Mouse (Mus musculus) gastrocnemius, adult 2 months (tissue): ENCODE measurements around the gene Ube4a. TPM values are rescaled to one million over a fixed set of nuclear protein-coding genes. Genes with fewer than 3 reads are reported as not detected.

Experiments used
- DNase-seq: peaks from one replicate; pipeline ENCODE4 v3.0.0; 2022
- H3K27ac ChIP-seq: fragments of 200-600 bp; 2 replicates; pipeline ENCODE4 v1.8.1; 2022; ENCODE audit warnings: mild to moderate bottlenecking
- H3K4me3 ChIP-seq: fragments of 200-600 bp; 2 replicates; pipeline ENCODE4 v1.8.1; 2022; ENCODE audit warnings: mild to moderate bottlenecking, moderate library complexity
- CTCF ChIP-seq: fragments of 200-600 bp; IDR thresholded peaks from 2 replicates; pipeline ENCODE4 v1.8.1; 2022; ENCODE audit warnings: antibody characterized with exemption, mild to moderate bottlenecking, moderate library complexity
- intact Hi-C: fragments of 180-260 bp; cut with DNase I; formaldehyde crosslinking; loops from one replicate; pipeline ENCODE4 v1.15.1; 2025
- total RNA-seq, 2 experiments: library from RNA; stranded (reverse); gene quantifications; 2 replicates each; pipeline ENCODE4 v1.2.3; 2021

Gene Ube4a
- total RNA-seq, 2 experiments from 2014 or later, result 40.7 to 48.2 TPM

- no peak for TF ChIP-seq CTCF
- peak overlapping the region; percentile 77 for H3K4me3 ChIP-seq
- peak overlapping the region; percentile 94 for H3K27ac ChIP-seq
- peak; percentile 77 for DNase-seq
- intact Hi-C loops, result loop anchor here (2.0 to 5.0 kb wide), 2 partner anchors 35 to 41 kb away; no protein-coding TSS in a partner anchor
Measured at GRCm38 (mm10) chr9:44881941-44882435, 83.4 kb downstream of the Ube4a start.

GRCm38 (mm10) chr9:44881221-44881871 lies 84.1 kb downstream of the Ube4a start, which contains the start of gene Kmt2a:
TSS of gene Kmt2a (minus strand) at chr9:44881296.
- TF ChIP-seq CTCF, result no peak
- peak within 1 kb of the TSS; percentile 77 for H3K4me3 ChIP-seq
- H3K27ac ChIP-seq, result peak within 1 kb of the TSS; percentile 94
- peak; percentile 99 for DNase-seq
- intact Hi-C loops, result loop anchor here (2.0 to 5.0 kb wide), 2 partner anchors 36 to 41 kb away; no protein-coding TSS in a partner anchor

DNA sequence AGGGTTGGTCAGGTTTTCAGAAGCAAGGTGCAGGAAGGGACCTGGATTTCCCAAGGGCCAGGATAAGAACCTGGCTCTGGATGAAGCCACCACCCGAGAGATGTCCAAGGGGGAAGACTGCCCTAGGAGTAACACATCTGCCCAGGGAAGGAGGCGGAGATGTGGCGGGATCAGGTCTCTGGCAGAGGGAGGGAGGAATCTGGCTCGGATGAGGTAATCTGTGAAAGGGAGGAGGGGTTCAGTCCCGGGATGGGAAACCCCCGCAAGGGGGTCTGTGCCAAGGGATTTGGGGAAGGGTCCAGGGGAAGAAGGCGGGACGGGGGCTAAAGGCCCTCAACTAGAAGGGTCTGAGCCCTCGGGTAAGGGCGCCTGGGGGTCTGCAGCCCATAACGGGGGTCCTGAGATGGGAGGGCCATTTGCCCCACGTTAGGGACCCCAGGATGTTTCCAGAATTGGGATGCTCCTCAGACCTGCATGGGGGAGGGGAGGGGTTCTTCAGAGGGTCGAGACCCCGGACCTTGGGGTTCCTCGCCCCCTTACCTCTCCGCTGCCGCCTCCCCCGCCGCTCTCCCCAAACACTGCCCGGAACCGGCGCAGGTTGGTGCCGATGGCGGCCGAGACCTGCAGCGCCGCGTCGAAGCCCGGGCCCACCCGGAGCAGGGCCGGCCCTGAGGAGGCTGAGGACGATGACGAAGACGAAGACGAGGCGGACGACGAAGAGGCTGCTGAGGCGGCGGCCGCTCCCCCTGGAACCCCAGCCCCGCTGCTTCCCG lies 84.9 kb downstream of the Ube4a start:
- DNase-seq, result peak; percentile 49
- intact Hi-C loops, result loop anchor here (2.0 to 5.0 kb wide), 2 partner anchors 37 to 40 kb away; no protein-coding TSS in a partner anchor
- H3K4me3 ChIP-seq, result peak overlapping the region; percentile 77
- H3K27ac ChIP-seq, result peak overlapping the region; percentile 94
- no peak for TF ChIP-seq CTCF

GRCm38 (mm10) chr9:44879694-44880271 lies 85.6 kb downstream of the Ube4a start:
- peak; percentile 31 for DNase-seq
- TF ChIP-seq CTCF, result no peak
- Histone ChIP-seq H3K27ac (peak overlapping the region; percentile 94), H3K4me3 (peak overlapping the region; percentile 77)
- intact Hi-C loops, result loop anchor here (2.0 to 5.0 kb wide), 2 partner anchors 38 to 39 kb away; no protein-coding TSS in a partner anchor

- Histone ChIP-seq H3K4me3 (peak overlapping the region; percentile 77), H3K27ac (peak overlapping the region; percentile 94; the same call in 1 of the 2 replicates)
- no peak for DNase-seq
- intact Hi-C loops, result no loop called here
- TF ChIP-seq CTCF, result no peak
Measured at GRCm38 (mm10) chr9:44878776-44879500, 86.5 kb downstream of the Ube4a start.

DNA sequence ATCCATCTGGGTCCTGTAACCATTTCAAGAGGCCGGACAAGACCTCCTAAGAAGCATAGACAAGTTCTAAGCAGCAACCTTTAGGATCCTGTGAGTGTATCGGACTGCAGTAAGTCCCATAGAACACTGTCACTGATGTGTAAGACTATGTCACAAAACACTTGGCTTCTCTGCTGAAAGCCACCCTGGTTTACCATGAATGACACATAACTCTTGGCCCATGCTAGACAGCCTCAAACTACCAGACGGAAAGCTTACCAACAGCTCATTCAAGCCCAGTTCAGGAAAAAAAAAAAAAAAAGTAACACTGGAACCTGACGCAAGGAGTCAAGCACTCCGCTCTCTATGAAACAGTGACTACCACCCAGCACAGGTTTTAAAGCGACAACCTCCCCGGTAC lies 87.7 kb downstream of the Ube4a start:
- no peak overlapping the region for H3K27ac ChIP-seq
- DNase-seq, result no peak
- intact Hi-C loops, result no loop called here
- no peak overlapping the region for H3K4me3 ChIP-seq
- no peak for TF ChIP-seq CTCF

DNA sequence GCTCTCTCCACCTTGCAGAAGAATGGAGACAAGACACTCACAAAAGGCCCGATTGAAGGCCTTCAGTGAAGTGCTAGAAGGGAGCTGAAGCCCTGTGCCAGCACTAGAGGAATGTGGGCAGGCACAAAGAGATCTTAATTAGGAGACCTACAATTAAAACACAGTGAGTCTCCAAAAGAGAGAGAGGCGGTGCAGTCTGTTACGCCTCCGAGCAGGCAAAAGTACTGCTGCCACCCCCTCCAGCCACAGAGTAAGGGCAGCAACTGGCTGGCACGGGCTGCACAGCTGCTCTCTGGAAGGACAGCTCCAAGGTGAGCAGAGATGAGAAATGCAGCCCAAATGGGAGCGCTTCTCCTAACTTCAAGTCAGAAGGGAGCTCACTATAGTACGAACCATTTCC lies 89.9 kb downstream of the Ube4a start:
- peak overlapping the region; percentile 80 for H3K27ac ChIP-seq
- intact Hi-C loops, result no loop called here
- no peak for TF ChIP-seq CTCF
- H3K4me3 ChIP-seq, result peak overlapping the region; percentile 16
- DNase-seq, result peak; percentile 70

DNA sequence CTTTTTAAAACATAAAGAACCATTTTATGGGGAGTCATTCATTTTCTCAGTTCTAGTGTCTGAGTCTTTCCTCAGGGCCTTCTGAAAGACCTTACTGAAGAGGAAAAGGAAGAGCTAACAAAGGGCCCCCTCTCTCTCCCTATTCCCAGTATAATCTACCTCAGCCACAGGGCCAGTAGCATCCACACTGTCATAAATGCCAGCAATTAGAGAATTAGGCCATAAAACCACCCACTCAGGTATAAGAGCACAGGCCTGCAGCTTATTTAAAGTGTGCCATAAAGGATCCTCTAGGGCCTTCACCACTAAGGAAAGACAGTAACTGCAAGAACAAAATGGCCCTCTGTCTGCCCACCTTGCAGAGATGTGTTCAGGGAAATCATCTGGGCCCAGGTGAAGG lies 91.2 kb downstream of the Ube4a start:
- no peak for TF ChIP-seq CTCF
- Histone ChIP-seq H3K27ac (no peak overlapping the region), H3K4me3 (no peak overlapping the region)
- intact Hi-C loops, result no loop called here
- DNase-seq, result no peak

- H3K27ac ChIP-seq, result 0 out of 2 replicates have a peak overlapping the region, but pooled peaks have one; percentile 4
Measured at GRCm38 (mm10) chr9:44873665-44874064, 91.7 kb downstream of the Ube4a start.

More at GRCm38 (mm10) chr9:44873665-44874064, 91.7 kb downstream of the Ube4a start:
- intact Hi-C loops, result no loop called here
- DNase-seq, result no peak
- no peak for TF ChIP-seq CTCF
- H3K4me3 ChIP-seq, result no peak overlapping the region

Other genes starting within 250 kb of the Ube4a start
- gene Phldb1, start 230.4 kb downstream of the Ube4a start, total RNA-seq, result 10 to 100 TPM; 29.3 to 32.1 TPM
- 10 to 100 TPM; 83.0 to 85.3 TPM for gene Arcn1, start 197.8 kb downstream of the Ube4a start, total RNA-seq
- gene Ift46, start 197.7 kb downstream of the Ube4a start, total RNA-seq, result 10 to 100 TPM; 27.4 to 28.4 TPM
- 1 to 10 TPM; 4.2 to 7.9 TPM for gene Tmem25, start 166.3 kb downstream of the Ube4a start, total RNA-seq
- under 1 TPM; 0.25 to 0.41 TPM for gene Ttc36, start 162.5 kb downstream of the Ube4a start, total RNA-seq
- 10 to 100 TPM; 21.5 to 21.7 TPM for gene Kmt2a, start 84.3 kb downstream of the Ube4a start, total RNA-seq
- 100 to 1,000 TPM; 668 to 937 TPM for gene Atp5l, start 44.9 kb downstream of the Ube4a start, total RNA-seq
- gene Cd3g, start 14.8 kb upstream of the Ube4a start, total RNA-seq, result not detected
- not detected for gene Cd3d, start 16.2 kb upstream of the Ube4a start, total RNA-seq
- gene Cd3e, start 44.0 kb upstream of the Ube4a start, total RNA-seq, result not detected
- under 1 TPM; 0.31 TPM for gene Mpzl2, start 74.2 kb upstream of the Ube4a start, total RNA-seq
- gene Mpzl3, start 89.6 kb upstream of the Ube4a start, total RNA-seq, result 1 to 10 TPM; 1.7 to 2.0 TPM
- gene Jaml, start 113.6 kb upstream of the Ube4a start, total RNA-seq, result under 1 TPM; 0.64 to 0.66 TPM
- gene Scn2b, start 152.2 kb upstream of the Ube4a start, total RNA-seq, result 1 to 10 TPM; 1.9 to 2.0 TPM
- gene Scn4b, start 172.8 kb upstream of the Ube4a start, total RNA-seq, result 100 to 1,000 TPM; 201 to 246 TPM
- 1 to 10 TPM in 1 of 2 experiments, under 1 TPM in 1; 0.92 to 2.8 TPM for gene BC049352, start 216.4 kb upstream of the Ube4a start, total RNA-seq
- not detected for gene Tmprss4, start 238.5 kb upstream of the Ube4a start, total RNA-seq